Mouse (Mus musculus): Measurements from ENCODE around the gene Best1.

The Best1 gene

DNA sequence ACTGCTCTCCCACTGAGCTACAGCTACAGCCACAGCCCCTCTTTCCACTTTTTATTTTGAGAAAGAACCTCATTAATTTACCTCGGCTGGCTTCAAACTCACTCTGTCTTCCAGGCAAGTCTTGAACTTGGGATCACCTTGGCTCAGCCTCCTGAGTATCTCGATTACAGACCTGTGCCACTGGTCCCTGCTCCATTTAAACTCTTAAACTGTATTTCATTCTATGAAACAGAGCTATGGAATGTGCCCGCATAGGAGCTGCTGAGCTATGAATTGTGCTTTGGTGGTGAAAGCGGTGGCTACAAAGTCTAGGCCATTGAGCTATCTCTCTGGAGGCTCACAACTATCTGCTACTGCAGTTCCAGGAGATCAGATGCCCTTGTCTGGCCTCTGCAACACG is 43.5 kb downstream of the Best1 start:
- no peak for DNase-seq (ENCODE audit: low spot score)

DNA sequence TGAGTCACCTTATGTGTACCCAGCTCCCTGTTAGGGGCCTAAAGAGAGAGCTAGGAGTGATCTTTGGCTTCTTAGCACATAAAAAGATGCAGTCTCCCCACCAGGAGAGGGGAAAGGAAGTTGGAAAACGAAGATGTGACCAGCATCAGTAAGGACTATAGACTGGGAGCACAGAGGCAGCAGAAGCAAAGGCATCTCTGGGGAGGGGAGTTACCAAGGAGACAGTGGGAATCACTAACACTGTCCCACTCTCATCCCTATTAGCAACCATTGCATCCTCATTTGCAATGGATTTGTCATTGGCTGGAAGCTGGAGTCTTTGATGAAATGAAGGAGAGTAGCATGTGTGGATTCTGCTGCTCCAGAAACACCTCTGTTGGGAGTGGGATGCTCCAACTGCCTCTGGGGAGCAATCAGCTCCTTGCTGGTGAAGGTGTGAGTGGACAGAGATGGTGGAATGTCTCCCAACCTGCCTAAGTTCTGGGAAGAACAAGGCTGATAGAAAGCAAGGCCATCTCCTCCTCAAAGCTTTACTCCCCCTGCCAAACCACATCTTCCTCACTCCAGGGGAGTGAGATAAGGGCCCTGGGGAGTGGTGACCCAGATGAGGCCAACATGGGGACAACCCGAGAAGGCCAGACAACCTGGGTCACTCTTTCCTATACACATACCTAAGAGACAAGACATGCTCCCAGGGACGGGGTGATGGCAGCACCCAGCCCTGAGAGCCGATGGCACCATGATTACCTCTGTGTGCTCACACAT is 44.6 kb downstream of the Best1 start:
- peak; percentile 41 for DNase-seq (ENCODE audit: low spot score)

DNA sequence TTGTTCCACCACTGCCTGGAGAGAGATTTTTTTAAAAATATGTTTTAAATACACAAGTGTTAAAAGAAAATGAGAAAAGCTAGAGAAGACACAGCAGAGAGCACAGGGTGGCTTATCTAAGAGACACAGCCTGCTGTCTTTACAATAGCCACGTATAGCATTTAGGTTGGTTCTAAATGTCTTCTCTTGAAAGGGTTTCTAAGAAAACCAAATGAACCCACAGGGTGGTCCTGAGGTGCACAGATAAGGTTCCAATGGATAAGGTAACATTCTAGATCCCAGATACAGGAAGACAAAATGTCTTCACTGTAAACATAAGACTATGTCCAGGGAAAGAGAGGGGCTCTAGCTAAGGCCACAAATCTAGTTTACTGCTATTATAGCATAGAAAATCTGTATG is 46.0 kb downstream of the Best1 start:
- DNase-seq (ENCODE audit: low spot score) = no peak

DNA sequence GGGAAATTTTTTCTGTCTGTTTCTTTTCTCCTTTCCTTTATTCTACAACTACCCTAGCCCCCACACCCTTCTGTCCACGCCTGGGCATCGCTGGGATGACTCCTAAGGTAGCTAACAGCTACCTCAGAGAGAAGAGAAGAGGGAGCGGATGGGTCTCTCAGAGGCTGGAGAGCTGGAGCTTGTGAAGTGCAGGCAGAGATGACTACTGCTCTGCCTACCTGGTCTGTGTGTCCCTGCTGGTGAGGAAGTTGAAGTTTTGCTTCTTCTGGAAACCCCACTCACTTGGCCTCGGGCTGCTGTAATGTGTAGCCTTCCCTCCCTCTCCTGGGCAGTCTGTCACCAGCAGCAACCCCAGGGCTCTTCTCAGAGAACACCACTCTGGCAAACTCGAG is 46.6 kb downstream of the Best1 start:
- no peak for DNase-seq (ENCODE audit: low spot score)

DNA sequence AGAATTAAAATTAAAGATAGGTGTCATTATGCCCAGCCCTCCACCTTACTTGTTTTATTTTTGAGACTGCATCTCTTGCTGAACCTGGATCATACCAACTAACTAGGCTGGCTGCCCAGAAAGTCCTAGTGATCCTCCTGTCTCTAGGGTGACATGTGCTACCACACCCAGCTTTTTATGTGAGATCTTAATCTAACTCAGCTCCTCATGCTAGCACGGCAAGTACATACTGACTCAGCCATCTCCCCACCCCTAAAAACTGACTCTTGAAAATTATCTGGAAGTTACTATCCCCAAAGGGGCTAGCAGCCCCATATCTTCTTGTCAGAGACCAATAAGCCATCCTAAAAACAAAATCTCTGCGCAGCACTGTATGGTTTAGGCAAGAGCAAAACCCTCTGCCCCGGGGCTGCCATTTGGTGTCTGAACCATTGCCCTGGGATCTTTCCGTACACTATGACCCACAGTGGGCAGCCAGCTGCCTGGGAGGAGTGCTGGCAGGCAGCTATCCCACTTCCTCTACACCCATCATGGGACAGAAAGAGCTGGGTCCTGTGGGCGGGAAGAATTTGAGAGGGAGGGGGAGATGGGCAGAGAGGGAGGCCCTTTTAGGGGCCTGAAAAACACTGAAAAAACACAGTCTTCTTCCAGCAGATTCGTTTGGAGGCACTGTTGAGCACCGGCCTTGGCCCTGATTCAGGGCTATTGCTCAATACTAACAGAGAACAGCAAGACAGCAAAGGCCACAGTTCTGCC is 47.2 kb downstream of the Best1 start:
- DNase-seq (ENCODE audit: low spot score) = peak; percentile 88

DNA sequence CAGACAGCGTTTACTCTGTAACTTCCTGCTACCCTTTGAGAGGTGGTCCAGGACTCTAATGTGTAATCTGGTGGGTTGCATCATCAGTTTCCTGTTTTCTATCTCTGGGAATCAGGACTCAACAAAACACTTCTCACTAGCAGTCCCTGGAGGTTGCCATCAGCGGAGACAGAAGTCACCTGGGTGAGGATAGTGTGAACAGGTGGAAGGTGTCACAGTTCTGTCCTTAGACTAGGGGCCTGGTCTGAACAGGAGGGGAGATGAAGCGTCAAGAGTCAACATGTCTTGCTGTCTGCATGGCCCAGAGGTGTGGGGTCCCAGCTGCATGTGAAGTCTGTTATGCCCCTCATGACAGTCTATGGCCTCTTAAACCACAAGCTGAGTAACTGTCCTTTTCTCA is 48.5 kb downstream of the Best1 start:
- no peak for DNase-seq (ENCODE audit: low spot score)

DNA sequence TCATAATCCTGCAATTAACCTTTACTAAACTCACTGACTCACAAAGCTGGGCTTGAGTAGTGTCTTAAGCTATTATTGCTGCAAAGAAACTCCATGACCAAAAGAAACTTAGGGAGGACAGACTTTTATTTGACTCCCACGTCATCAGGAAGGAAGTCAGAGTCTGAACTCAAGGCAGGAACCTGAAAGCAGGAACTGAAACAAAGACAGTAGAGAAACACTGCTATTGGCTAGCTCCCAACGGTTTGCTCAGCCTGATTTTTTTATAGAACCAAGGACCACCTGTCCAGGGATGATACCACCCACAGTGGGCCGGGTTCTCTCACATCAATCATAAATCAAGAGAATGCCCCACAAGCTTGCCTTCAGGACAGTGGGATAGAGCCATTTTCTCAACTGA is 49.0 kb downstream of the Best1 start:
- DNase-seq (ENCODE audit: low spot score) = no peak

DNA sequence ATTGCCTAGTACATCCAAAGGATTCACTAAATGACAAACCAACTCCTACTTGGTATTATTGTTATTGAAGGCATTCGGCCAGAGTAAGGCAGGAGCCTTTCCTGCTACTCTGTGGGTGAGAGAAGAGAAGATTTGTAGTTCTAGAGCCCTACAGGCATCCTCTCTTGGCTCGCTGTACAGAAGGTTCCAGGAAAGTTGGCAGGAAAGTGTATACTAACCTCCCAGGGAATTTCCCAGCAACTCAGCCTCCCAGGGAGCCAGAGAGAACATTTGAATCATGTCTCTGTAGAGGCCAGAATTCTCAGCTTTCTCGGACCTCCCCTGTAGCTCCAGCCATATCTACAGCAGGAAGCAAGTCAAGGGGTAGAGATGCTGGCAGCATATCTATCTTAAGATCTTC is 54.4 kb downstream of the Best1 start:
- DNase-seq (ENCODE audit: low spot score) = peak; percentile 43

DNA sequence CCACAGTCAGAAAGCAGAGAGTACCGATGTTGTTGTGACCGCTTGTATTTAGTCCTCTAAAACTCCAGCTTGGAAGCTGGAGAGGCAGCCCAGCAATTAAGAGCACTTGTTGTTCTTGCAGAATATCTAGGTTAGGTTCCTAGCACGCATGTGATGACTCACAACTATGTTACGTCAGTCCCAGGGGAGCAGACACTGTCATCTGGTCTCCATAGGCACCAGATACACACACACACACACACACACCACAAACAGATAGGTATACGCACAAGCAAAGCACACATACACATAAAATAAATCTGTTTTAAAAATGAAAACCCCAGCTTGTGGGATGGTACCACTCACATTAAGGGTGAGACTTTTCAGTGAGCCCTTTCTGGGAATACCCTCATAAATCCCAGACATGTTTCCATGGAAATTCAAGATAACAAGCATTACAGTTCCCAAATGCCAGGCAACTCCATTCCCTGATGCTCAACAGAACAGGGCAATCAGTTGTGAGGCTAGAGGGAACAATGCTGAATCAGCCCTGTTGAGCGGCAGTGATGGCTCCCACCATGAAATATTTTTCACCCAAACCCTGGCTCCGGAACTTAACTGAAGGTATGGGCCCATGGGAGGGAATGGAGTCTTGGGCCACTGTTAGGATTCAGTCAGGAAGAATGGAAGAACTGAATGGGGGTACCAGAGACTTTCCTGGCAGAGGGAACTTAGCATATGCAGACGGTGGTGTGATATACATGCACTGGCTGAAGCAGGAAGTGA is 55.5 kb downstream of the Best1 start:
- no peak for DNase-seq (ENCODE audit: low spot score)

DNA sequence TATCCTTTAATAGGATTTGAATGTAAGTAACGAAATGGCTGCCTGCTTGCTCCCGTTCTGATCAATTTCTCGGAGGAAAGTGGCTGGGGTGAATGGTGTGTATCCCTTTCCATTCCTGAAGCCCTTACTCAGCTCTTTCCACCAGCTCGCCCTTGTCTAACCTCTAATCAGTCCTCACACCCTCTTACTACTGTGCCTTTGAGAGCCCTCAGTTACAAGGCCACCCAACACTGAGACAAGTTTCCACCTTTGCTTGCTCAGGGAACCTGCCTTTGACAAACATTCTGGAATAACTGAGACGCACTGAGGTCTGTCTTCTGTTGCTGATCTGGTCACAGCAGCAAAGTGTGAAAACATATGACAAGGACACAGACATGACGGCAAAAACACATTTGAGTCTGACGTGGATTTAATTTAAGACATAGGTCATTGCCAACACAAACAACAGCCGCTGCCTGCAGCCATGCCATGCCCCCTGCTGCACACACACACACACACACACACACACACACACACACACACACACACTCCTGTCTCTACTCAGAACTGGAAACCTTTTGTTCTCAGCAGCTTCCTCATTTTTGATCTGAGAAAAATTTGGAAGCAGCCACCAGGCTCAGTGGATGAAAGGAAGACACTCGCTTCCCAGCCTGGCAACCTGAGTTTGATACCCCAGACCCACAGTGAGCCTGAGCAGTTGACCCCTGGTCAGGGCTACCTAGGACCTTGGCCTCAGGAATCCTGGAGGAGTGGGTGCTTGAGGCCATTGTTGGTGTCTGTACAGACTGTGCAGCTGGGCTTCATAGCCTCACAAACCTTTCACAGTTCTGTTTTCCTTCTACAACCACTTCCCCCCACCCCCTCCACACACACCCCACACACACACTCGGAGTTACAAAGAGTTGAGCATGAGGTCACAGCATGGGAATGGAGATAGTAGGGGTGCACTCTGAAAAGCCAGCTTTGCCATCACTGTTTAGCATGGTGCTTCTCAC is 58.6 kb downstream of the Best1 start:
- DNase-seq (ENCODE audit: low spot score) = no peak

DNA sequence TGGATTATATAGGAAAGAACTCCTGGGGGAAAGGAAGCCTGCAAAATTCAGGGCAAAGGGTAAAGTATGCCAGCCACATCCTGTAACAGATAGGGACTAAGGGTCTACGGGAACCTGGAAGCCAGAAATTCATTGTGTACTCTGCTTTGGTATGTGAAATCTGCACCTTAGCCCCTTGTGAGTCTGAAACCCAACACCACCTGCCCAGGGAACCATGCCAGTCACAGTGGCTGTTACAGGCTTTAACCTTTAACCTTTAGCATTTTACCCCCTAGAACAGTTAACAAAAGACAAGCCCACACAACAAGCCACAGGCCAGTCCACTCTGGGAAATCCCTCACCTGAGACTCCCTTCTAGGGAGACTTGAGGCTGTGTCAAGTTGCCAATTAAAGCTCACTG is 59.6 kb downstream of the Best1 start:
- no peak for DNase-seq (ENCODE audit: low spot score)

DNA sequence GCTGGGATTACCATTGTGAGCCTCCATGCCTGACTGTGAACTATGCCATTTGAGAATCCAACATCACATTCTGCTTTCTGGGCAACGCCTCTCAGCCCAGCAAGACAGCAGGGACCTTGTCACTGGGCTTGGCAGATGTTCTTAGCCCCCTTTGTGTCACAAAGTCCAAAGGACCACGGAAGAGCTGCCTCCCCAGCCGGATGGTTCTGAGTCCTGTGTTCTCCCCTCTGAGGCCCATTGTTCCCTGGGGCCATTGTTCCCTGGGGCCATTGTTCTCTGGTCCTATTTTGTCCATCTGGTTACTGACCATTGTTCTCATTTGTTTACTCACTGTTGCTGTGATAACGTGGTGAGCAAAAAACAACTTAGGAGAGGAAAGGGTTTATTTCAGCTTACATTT is 60.5 kb downstream of the Best1 start:
- DNase-seq (ENCODE audit: low spot score) = no peak

DNA sequence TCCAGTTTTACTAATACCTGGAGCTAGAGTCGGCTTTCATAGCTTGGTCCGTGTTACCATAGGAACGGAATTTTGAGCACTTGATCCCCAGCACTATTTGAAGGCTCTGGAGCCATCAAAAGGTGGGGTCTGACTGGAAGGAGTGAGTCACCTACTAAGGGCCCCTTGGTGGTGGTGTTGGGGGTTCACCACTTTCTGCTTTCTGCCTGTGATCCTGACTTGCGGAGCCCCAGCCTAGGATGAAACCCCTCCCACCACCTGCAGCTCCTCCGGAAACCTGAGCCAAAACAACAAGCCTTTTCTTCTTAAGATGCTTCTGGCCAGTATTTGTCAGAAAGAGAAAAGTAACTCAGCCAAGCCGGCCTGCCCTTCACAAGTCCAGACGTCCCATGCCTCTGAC is 61.6 kb downstream of the Best1 start:
- no peak for DNase-seq (ENCODE audit: low spot score)

DNA sequence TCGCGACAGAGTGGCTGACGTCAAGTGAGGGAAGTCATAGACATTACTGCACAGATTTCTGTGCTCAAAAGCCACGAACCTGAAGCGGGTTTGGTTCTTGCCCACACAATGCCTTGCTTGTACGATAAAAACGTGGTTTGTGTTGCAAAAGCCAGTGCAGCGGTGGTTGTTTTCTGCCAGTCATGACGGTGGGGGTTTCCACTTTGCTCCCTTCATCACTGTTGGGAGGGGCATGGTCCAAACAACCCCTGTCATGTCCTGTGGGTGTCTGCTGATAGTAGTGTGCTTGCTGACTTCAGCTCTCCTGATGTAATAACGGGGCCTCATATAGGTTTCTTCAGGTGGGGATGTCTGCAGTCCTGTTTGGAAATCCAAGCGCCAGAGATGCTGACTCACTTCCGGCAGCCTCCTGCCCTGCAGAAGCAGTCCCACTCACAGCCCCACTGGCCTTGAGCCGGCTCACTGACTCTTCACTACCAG is 62.6 kb downstream of the Best1 start:
- DNase-seq (ENCODE audit: low spot score) = peak; percentile 77

DNA sequence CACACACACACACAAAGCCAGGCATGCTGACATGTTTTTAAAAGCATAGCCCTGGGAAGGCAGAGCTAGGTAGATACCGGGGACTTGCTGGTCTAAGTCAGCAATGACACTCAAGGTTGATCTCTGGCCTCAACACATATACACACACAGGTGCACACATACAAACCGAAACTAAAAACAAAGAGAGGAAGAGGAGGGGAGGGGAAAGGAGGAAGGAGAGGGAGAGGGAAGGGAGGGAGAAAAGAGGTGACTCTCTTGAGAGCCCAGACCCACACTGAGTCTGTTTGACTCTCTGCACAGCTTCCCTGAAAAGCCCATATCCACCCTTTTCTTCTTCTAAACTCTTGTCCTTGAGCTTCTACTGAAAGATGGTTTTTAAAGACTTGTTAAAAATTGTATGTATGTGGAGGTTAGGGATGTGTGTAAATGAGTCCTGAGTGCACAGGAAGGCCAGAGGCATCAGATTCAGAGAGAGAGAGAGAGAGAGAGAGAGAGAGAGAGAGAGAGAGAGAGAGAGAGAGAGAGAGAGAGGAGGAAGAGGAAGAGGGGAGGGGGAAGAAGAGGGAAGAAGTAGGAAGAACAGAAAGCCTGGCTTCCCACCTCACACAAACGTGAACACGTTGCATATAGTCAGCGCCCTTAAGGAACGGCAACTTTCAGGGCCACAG is 63.1 kb downstream of the Best1 start:
- no peak for DNase-seq (ENCODE audit: low spot score)

DNA sequence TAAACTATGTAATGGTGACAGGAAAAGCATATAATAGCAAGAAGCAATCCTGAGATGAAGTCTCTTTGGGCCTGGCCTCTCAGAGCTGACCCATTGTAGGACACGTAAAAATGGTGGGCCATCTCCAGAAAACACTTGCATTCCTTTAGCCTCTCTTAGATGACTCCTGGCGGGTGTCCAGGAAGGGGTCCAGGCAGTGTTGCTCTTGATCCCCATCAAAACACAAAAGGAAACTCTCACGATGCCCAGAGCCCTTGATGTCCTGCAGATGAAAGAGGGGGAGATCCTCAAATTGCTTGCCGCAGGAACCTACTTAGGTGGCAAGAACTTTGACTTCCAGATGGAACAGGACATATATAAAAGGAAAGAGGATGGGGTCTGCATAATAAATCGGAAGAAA is 64.0 kb downstream of the Best1 start:
- no peak for DNase-seq (ENCODE audit: low spot score)

DNA sequence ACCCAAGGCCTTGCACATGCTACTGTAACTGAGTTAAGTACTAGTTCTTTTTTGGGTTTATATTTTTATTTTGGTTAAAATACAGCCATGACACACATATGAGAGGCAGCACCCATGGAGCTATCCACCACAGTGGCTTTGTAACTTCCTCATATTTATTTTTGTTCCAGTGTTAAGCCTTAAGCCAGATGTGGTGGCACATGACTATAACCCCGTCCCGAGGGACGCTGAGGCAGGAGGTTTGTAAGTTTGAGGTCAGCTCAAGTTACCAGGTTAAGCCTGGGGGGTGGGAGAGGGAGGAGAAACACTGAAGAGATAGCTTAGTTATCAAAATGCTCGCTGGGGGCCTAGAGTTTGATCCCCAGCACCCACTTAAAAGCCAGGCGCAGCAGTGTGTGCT is 64.9 kb downstream of the Best1 start:
- no peak for DNase-seq (ENCODE audit: low spot score)
